Mouse (Mus musculus) brain, embryonic 14.5 days (tissue): ENCODE data around the gene Rsph9. TPM values are rescaled to one million over a fixed set of nuclear protein-coding genes. Genes with fewer than 3 reads are reported as not detected.

Source experiments
- DNase-seq: peaks from one replicate; pipeline ENCODE4 v3.0.0-alpha.2; 2011; ENCODE audit warnings: low read depth
- CTCF ChIP-seq: fragments of 200-500 bp; IDR thresholded peaks from 2 replicates; pipeline ENCODE4 v1.5.1; 2012; ENCODE audit warnings: inconsistent platforms, mild to moderate bottlenecking, moderate library complexity, borderline replicate concordance; ENCODE audit not compliant: insufficient read depth, insufficient read length; ENCODE audit errors: extremely low read depth
- POLR2A ChIP-seq: fragments of 200-500 bp; IDR thresholded peaks from 2 replicates; pipeline ENCODE4 v1.6.1; 2012; ENCODE audit warnings: mild to moderate bottlenecking, inconsistent platforms, borderline replicate concordance; ENCODE audit not compliant: poor library complexity, insufficient read depth, insufficient read length, severe bottlenecking; ENCODE audit errors: extremely low read depth
- polyA plus RNA-seq: library from polyadenylated mRNA; depleted of rRNA; stranded (reverse); fragments of >200 nt; gene quantifications from 2 replicates; pipeline ENCODE4 v1.2.3, GENCODE M21; 2012

Rsph9 gene
- polyA plus RNA-seq, 1 experiment = 32.5 TPM

DNA sequence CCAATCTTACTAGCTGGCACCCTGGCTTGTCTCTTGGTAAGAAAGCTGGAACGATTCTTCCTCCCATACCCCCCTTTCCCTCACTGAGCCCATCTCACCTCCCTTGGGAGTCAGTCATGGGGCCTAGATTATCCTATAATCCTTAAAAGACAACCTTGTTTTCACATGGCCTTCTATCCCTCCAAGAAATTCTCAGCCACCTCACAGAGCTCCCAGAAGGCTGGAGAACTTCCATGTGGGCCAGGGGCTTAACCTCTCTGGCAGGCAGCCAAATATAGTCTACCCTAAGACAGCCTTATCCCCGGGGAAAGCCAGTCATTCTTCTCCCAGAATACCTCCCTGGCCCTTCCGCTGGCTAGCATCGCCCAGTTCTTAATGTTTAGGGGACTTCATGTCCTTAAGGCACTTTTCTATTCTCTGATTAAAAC is 25.6 kb downstream of the Rsph9 start:
- TF ChIP-seq CTCF (no peak), POLR2A (no peak)
- peak; percentile 19 for DNase-seq

DNA sequence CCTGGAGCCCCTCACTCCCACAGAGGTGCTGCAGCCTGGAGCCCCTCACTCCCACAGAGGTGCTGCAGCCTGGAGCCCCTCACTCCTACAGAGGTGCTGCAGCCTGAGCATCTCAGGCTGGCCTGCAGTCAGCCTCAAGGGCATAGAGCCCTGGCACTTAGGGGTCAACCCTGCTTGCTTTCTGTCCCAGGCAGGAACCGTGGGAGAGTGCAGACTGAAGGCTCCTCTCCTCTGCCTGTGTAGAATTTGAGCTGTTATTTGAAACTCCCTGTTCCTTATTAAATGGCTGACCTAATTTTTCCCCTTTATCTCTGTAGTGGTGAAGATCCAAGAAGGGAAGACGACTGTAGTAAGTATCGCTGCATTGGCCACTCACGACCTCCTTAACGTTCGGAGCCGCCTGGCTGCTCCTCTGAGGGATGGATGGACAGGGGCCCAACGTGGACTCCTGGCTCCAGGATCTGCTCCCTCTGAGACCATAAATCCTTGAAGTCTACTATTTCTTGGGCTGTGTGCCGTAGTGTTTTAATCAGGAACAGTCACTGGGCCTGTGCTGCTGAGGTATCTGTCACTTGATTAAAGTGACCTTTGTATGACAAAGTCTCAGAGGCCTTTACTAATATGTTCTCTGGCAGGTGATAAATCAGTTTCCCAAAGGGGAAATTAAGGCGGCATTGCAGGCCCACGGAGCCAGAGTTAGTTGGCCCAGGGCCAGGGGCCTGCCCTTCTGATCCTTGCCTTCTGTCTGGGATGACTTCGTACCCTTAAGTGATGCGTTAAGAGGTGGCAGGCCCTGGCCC is 26.2 kb downstream of the Rsph9 start:
- DNase-seq = no peak
- TF ChIP-seq POLR2A (no peak), CTCF (no peak)

DNA sequence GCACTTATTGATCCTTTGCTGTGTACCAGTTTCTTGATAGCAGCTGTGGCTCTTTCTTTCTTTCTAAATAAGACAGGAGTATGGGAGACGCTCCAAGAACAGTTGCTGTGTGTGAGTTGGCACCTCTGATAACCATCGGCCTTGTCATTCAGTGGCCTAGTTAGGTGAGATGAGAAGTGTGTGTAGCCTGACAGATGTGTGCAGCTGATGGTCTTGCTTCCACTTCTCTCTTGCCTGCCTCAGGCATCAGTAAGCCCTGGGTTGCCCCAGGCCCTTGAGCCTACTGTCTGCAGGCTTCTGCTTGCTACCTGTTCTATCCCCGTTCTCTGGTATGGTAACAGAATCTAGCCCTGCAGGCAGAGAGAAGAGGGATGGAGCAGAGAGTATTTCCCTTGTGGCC is 27.1 kb downstream of the Rsph9 start:
- no peak for DNase-seq
- TF ChIP-seq POLR2A (no peak), CTCF (no peak)

DNA sequence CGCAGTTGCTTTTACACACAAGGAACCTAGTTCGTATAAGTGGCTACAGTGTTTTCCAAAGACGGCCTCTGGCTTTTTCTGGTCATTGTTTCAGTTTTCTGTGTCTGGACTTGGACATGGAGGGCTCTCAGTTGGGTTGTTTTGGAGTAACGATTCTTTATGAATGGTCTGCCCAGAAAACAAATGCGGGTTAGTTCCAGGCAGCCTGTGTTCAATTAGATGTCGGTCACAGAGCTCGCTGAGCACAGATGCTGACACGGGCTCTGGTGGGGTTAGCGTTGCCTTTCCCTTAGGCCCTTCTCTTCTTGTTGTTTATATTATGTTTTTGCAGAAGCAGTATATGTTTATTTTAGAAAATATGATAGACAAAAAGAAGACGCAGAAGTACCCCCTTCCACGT is 27.9 kb downstream of the Rsph9 start:
- TF ChIP-seq CTCF (no peak), POLR2A (no peak)
- no peak for DNase-seq

DNA sequence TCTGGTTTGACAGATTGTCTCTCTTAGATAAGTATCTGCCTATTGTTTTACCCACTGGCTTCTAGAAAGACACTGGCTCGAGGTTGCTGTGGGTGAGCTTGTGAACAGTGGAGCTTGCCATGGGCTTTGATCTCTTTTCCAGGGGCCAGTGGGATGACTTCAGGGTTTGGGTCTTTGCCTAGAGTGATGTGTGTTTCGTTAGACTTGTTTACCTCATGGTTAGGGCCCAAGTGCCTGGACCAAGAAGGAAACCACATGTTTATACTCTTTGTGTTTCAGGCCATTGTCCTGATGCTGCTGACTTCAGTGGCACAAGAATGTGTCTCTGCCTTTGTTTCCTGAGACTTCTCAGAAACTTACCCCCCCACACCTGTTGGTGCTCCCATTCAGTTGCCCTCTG is 28.5 kb downstream of the Rsph9 start:
- TF ChIP-seq CTCF (no peak), POLR2A (no peak)
- DNase-seq = no peak

DNA sequence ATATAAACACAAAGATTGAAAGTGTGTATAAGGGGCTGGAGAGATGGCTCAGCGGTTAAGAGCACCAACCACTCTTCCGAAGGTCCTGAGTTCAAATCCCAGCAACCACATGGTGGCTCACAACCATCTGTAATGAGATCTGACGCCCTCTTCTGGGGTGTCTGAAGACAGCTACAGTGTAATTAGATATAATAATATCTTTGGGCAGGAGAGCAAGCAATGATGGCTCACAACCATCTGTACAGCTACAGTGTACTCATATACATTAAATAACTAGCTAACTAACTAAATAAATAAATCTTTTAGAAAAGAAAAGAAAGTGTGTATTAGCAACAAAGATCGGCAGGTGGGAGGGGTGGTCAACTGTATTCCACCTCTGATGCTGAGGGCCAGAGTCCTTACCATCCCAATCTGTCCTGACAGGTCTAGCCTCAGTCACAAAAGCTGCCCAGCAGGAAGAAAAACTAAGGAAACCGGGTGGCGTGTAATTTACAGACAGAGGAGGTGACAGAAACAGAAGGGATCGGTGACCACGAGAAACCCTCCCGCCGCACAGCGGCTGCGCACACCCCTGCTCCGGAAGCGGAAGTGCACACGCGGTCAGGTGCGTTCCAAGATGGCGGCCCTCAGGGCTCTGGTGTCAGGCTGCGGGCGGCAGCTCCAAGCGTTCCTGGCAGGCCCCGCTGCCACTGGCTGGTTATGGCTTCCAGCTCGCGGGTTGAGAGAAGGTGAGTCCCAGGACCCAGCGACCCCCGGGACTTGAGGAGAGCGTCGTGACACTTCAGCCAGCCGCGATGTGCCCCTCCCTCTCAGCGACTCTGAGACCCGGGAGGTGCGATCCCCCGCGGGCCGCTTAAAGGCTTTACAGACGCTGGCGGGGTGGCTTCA is 33.4 kb downstream of the Rsph9 start, which contains the start of gene Mrps18a:
TSS of gene Mrps18a (plus strand) at position 585 of the 888 bp plus-strand sequence.
- DNase-seq = peak; percentile 95
- TF ChIP-seq CTCF = no peak
- TF ChIP-seq POLR2A = peak; percentile 86

DNA sequence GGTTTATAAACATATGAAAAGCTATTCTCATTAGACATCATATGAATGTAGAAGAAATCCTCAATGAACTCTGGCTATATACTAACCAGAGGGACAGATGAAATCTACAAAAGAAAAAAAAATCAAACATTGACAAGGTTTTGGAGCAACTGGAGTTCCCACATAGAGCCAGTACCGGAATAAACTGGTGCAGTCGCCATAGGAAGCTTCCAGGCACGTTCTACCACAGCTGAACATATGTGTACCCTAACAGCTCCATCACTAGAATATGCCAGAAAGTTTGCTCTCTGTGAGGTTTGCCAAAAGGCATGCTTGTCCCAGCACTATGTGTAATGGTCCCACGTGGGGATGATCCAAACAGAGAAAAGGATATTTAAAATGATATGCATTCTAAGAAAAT is 35.7 kb downstream of the Rsph9 start:
- no peak for TF ChIP-seq POLR2A
- TF ChIP-seq CTCF = no peak
- DNase-seq = peak; percentile 18

DNA sequence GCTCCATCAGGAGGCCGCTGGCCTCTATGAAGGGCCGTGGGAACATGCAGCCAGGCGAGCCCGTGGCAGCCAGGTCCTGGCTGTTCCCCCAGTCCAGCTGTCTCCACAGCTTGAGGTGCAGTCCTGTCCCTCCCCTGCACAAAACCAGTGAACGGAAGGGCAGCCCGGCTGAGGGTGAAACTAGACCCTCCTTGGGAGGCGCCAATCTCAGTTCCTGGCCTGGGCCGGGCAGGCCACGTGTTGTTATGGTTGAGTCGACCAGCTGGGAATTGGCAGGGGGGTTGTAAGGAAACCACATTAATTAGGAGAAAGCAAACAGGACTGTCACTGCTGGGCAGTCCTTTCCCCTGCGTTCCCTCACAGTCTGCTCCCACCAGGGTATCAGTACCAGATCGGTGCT is 39.5 kb downstream of the Rsph9 start:
- peak; percentile 32 for DNase-seq
- TF ChIP-seq CTCF = no peak
- no peak for TF ChIP-seq POLR2A

DNA sequence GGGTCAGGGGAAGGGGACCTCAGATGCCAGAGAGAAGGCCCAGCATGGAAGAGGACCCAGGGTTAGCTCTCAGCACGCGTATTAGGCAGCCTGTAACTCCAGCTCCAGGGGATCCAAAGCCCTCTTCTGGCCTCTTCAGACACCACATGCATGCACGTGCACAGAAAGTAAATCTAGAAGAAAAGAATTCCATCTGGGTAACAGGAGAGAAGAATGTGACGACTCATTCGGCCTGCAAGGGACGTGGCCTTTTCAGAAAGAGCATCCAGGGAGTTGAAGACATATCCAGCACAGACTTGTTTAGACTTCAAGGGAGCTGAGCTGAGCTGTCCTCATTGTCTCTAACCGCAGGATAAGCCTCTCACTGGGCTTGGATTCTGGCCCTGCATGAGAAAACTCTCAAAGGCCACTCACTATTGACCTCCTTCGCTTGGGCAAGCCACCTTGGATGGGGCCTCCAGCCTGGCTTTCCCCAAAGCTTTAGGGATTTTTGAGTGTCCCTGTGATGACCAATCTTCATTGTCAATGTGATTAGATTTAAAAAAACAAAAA is 41.3 kb downstream of the Rsph9 start:
- DNase-seq = peak; percentile 10
- TF ChIP-seq CTCF (no peak), POLR2A (no peak)

DNA sequence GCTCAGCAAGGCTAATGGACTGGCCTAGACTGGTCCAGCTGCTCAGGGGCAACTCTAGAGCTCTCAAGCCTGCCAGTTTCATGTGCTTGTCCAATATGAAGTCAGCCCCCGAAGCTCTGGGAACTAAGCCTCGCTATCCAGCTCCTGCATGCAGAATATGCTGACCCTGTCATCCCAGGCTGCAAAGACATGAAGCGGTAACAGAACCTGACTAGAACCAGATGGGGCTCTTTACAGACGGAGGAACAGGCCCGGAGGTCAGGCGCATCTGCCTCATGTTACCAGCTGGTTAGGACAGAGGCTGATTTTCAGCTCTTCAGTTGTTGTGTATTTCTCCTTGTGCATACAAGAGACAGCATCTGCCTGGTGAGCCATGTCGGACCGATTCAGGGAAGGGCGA is 42.1 kb downstream of the Rsph9 start:
- no peak for DNase-seq
- TF ChIP-seq POLR2A = no peak
- TF ChIP-seq CTCF = no peak

DNA sequence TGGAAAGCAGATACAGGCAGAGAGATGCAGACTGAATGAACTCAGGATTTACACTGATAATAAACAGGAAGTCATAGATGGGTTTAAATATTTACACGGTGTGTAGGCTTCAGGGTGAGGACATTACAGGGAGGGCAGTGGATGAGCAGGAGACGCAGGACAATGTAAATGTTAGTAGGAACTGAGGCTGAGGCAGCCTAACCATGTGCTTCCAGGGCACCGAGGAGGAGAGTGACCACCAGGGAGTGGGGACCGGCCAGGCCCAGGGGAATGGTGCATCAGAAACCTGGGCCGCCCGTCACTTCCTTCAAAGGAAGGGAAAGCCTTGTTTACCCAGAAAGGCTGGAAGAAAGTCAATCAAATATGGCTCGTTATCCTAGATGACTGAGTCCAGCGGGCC is 45.5 kb downstream of the Rsph9 start:
- TF ChIP-seq CTCF = no peak
- no peak for TF ChIP-seq POLR2A
- no peak for DNase-seq
